Mouse (Mus musculus) bone marrow macrophage, adult 2 months (primary cell): ENCODE results near the gene Ptbp1.

Experiments
- CTCF ChIP-seq: IDR thresholded peaks from 2 replicates; pipeline ENCODE4 v1.5.1; 2012; ENCODE audit warnings: low read depth, mild to moderate bottlenecking, low read length, moderate library complexity
- POLR2A ChIP-seq: IDR thresholded peaks from 2 replicates; pipeline ENCODE4 v1.6.1; 2012; ENCODE audit warnings: mild to moderate bottlenecking, low read depth, low read length, borderline replicate concordance

DNA sequence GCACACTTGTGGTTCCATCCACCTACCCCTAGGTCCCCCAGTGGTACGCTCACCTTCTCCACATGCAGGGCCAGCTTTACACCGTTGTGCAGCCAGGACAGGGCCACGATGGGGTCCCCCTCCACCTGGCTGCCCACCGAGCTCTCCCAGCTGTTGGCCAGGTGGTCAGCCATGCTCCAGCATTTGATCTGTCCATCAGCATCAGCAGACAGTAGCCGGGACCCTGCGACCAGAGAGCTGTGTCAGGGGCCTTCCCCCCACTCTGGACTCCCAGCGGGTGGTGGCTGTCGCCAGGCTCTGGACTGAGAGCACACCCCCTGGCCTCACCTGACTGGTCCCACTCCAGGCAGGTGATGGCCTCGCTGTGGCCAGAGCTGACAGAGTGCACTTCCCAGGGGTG is 52.5 kb downstream of the Ptbp1 start:
- TF ChIP-seq CTCF (no peak), POLR2A (no peak)
